Mouse (Mus musculus) regulatory T cell (primary cell): ENCODE data around the gene Med13l.

Experiments
- in situ Hi-C: fragments of 300-600 bp; cut with MboI, MseI; formaldehyde crosslinking; loops from one replicate; pipeline ENCODE4 v1.15.1; 2025; ENCODE audit warnings: high pct_unique_total_duplicates

Med13l gene

GRCm38 (mm10) chr5:118655966-118656365 is 95.5 kb downstream of the Med13l start:
- in situ Hi-C loops = no loop called here

- in situ Hi-C loops = no loop called here
Measured at GRCm38 (mm10) chr5:118658256-118658837, 97.9 kb downstream of the Med13l start.

- in situ Hi-C loops = no loop called here
Measured at GRCm38 (mm10) chr5:118659713-118660112, 99.2 kb downstream of the Med13l start.

GRCm38 (mm10) chr5:118661751-118662150 is 101.3 kb downstream of the Med13l start:
- in situ Hi-C loops = no loop called here

GRCm38 (mm10) chr5:118663999-118664398 is 103.5 kb downstream of the Med13l start:
- in situ Hi-C loops = no loop called here

GRCm38 (mm10) chr5:118665023-118665422 is 104.5 kb downstream of the Med13l start:
- in situ Hi-C loops = no loop called here

- in situ Hi-C loops = no loop called here
Measured at GRCm38 (mm10) chr5:118666437-118667207, 106.1 kb downstream of the Med13l start.

GRCm38 (mm10) chr5:118667863-118668262 is 107.4 kb downstream of the Med13l start:
- in situ Hi-C loops = no loop called here

- in situ Hi-C loops = no loop called here
Measured at GRCm38 (mm10) chr5:118668931-118669330, 108.5 kb downstream of the Med13l start.

- in situ Hi-C loops = no loop called here
Measured at GRCm38 (mm10) chr5:118672111-118672510, 111.6 kb downstream of the Med13l start.

GRCm38 (mm10) chr5:118673859-118674258 is 113.4 kb downstream of the Med13l start:
- in situ Hi-C loops = no loop called here

- in situ Hi-C loops = no loop called here
Measured at GRCm38 (mm10) chr5:118674321-118674720, 113.8 kb downstream of the Med13l start.

GRCm38 (mm10) chr5:118675697-118676096 is 115.2 kb downstream of the Med13l start:
- in situ Hi-C loops = no loop called here

GRCm38 (mm10) chr5:118676151-118676918 is 115.9 kb downstream of the Med13l start:
- in situ Hi-C loops = no loop called here

- in situ Hi-C loops = no loop called here
Measured at GRCm38 (mm10) chr5:118679283-118679835, 118.9 kb downstream of the Med13l start.

- in situ Hi-C loops = no loop called here
Measured at GRCm38 (mm10) chr5:118680853-118681252, 120.4 kb downstream of the Med13l start.

- in situ Hi-C loops = no loop called here
Measured at GRCm38 (mm10) chr5:118682007-118682406, 121.5 kb downstream of the Med13l start.

- in situ Hi-C loops = no loop called here
Measured at GRCm38 (mm10) chr5:118685145-118685544, 124.7 kb downstream of the Med13l start.

GRCm38 (mm10) chr5:118686021-118686420 is 125.5 kb downstream of the Med13l start:
- in situ Hi-C loops = no loop called here

- in situ Hi-C loops = no loop called here
Measured at GRCm38 (mm10) chr5:118688886-118689835, 128.7 kb downstream of the Med13l start.
